Mouse (Mus musculus) intestine, postnatal 0 days (tissue): ENCODE measurements around the gene Cxcr1. TPM values are rescaled to one million over a fixed set of nuclear protein-coding genes. Genes with fewer than 3 reads are reported as not detected.

Experiments used
- ATAC-seq: fragments of 200-750 bp; cut with Nextera tagmentation; 2 replicates; pipeline ENCODE4 v1.8.0; 2017; ENCODE audit warnings: mild to moderate bottlenecking, moderate TSS enrichment, moderate library complexity
- H3K27ac ChIP-seq: fragments of 300-500 bp; sonication (generic); 2 replicates; pipeline ENCODE4 v1.5.1; 2014; ENCODE audit warnings: mild to moderate bottlenecking, low read depth, low read length, moderate library complexity
- H3K27me3 ChIP-seq: fragments of 300-500 bp; sonication (generic); replicated peaks from 2 replicates; pipeline ENCODE4 v1.6.1; 2014; ENCODE audit warnings: low read length, mixed read lengths; ENCODE audit not compliant: control insufficient read depth, insufficient read depth
- H3K36me3 ChIP-seq: fragments of 300-500 bp; sonication (generic); 2 replicates; pipeline ENCODE4 v1.6.1; 2014; ENCODE audit warnings: mild to moderate bottlenecking, moderate library complexity; ENCODE audit not compliant: control insufficient read depth, insufficient read depth
- H3K4me1 ChIP-seq: fragments of 300-500 bp; sonication (generic); replicated peaks from 2 replicates; pipeline ENCODE4 v1.6.1; 2014; ENCODE audit warnings: antibody characterized with exemption, low read length, mixed read lengths; ENCODE audit not compliant: control insufficient read depth, insufficient read depth
- H3K4me2 ChIP-seq: fragments of 300-500 bp; sonication (generic); replicated peaks from 2 replicates; pipeline ENCODE4 v1.6.1; 2014; ENCODE audit warnings: low read depth, mild to moderate bottlenecking, moderate library complexity
- H3K4me3 ChIP-seq: fragments of 300-500 bp; sonication (generic); 2 replicates; pipeline ENCODE4 v1.5.1; 2014; ENCODE audit warnings: low read depth, low read length
- H3K9ac ChIP-seq: fragments of 300-500 bp; sonication (generic); 2 replicates; pipeline ENCODE4 v1.6.1; 2014; ENCODE audit warnings: mild to moderate bottlenecking, low read depth, low read length
- H3K9me3 ChIP-seq: fragments of 300-500 bp; sonication (generic); 2 replicates; pipeline ENCODE4 v1.6.1; 2016; ENCODE audit warnings: mixed run types; ENCODE audit not compliant: control insufficient read depth
- CTCF ChIP-seq: sonication (generic); IDR thresholded peaks from 2 replicates; pipeline ENCODE4 v1.5.1; 2016; ENCODE audit warnings: low read depth, mild to moderate bottlenecking, control low read depth, antibody characterized with exemption, moderate library complexity
- WGBS: fragments of 180-500 bp; shearing (Covaris S2); extraction: QIAGEN DNeasy Blood & Tissue Kit; methylation state at CpG from one replicate; pipeline ENCODE4 v1.1.7; 2014; 5-methylcytosine and 5-hydroxymethylcytosine counted together
- polyA plus RNA-seq: library from polyadenylated mRNA; unstranded; fragments of >200 nt; fragmentation: Nextera tagmentation; extraction: Ambion mirVana; gene quantifications from 2 replicates; pipeline ENCODE4 v1.2.1, GENCODE M21; 2015

Gene Cxcr1
- polyA plus RNA-seq, 1 experiment from 2014 or later, result not detected

- H3K4me1 ChIP-seq, result no peaks in the 10 kb centered on the region
- H3K4me2 ChIP-seq, result no peak overlapping the region
- no peaks in the 10 kb centered on the region for H3K36me3 ChIP-seq
- no peaks in the 10 kb centered on the region for H3K9me3 ChIP-seq
- H3K4me3 ChIP-seq, result no peak overlapping the region
- ATAC-seq, result no peak
- 85% methylated on average over 7 of the region's 7 CpGs for WGBS
- no peak overlapping the region for H3K27ac ChIP-seq
- TF ChIP-seq CTCF, result no peak
- no peaks in the 10 kb centered on the region for H3K27me3 ChIP-seq
- H3K9ac ChIP-seq, result no peak overlapping the region
Observed at GRCm38 (mm10) chr1:74219922-74220321, 25.5 kb upstream of the Cxcr1 start.

- Histone ChIP-seq H3K4me2 (no peak overlapping the region), H3K27me3 (no peaks in the 10 kb centered on the region), H3K9me3 (no peaks in the 10 kb centered on the region), H3K4me1 (no peaks in the 10 kb centered on the region), H3K36me3 (no peaks in the 10 kb centered on the region), H3K9ac (no peak overlapping the region), H3K4me3 (no peak overlapping the region), H3K27ac (no peak overlapping the region)
- no peak for TF ChIP-seq CTCF
- WGBS, result 79% methylated on average over 8 of the region's 8 CpGs
- ATAC-seq, result no peak
Observed at GRCm38 (mm10) chr1:74208941-74209340, 14.5 kb upstream of the Cxcr1 start.

GRCm38 (mm10) chr1:74207906-74208305 is 13.5 kb upstream of the Cxcr1 start:
- 56% methylated on average over 9 of the region's 9 CpGs for whole genome bisulfite sequencing
- H3K27ac ChIP-seq, result no peak overlapping the region
- H3K4me3 ChIP-seq, result no peak overlapping the region
- H3K27me3 ChIP-seq, result no peaks in the 10 kb centered on the region
- ATAC-seq, result no peak
- H3K36me3 ChIP-seq, result no peaks in the 10 kb centered on the region
- H3K4me1 ChIP-seq, result no peaks in the 10 kb centered on the region
- H3K4me2 ChIP-seq, result no peak overlapping the region
- no peaks in the 10 kb centered on the region for H3K9me3 ChIP-seq
- no peak overlapping the region for H3K9ac ChIP-seq
- no peak for TF ChIP-seq CTCF

- no peaks in the 10 kb centered on the region for H3K9me3 ChIP-seq
- H3K4me1 ChIP-seq, result no peaks in the 10 kb centered on the region
Observed at GRCm38 (mm10) chr1:74206642-74207041, 12.2 kb upstream of the Cxcr1 start.

GRCm38 (mm10) chr1:74205881-74206280 is 11.4 kb upstream of the Cxcr1 start:
- peak; percentile 90 for TF ChIP-seq CTCF
- 47% methylated on average over 7 of the region's 7 CpGs for WGBS
- H3K4me2 ChIP-seq, result no peak overlapping the region
- H3K9ac ChIP-seq, result no peak overlapping the region
- no peak overlapping the region for H3K4me3 ChIP-seq
- no peaks in the 10 kb centered on the region for H3K36me3 ChIP-seq
- no peak overlapping the region for H3K27ac ChIP-seq
- no peaks in the 10 kb centered on the region for H3K9me3 ChIP-seq
- ATAC-seq, result no peak
- no peaks in the 10 kb centered on the region for H3K27me3 ChIP-seq
- peaks cover 3% of the 10 kb centered on the region; the same call in 1 of the 2 replicates for H3K4me1 ChIP-seq

More at GRCm38 (mm10) chr1:74206642-74207041, 12.2 kb upstream of the Cxcr1 start:
- H3K9ac ChIP-seq, result no peak overlapping the region
- H3K27ac ChIP-seq, result no peak overlapping the region
- H3K4me2 ChIP-seq, result no peak overlapping the region
- WGBS, result 75% methylated on average over 8 of the region's 8 CpGs
- no peaks in the 10 kb centered on the region for H3K27me3 ChIP-seq
- no peaks in the 10 kb centered on the region for H3K36me3 ChIP-seq
- no peak overlapping the region for H3K4me3 ChIP-seq
- no peak for ATAC-seq
- no peak for TF ChIP-seq CTCF

GRCm38 (mm10) chr1:74203457-74203856 is 9.0 kb upstream of the Cxcr1 start:
- 0 out of 2 replicates have a peak, but pooled peaks have one; percentile 9 for TF ChIP-seq CTCF
- H3K9me3 ChIP-seq, result no peaks in the 10 kb centered on the region
- H3K9ac ChIP-seq, result no peak overlapping the region
- WGBS, result 61% methylated on average over 5 of the region's 5 CpGs
- H3K27ac ChIP-seq, result no peak overlapping the region
- H3K4me2 ChIP-seq, result no peak overlapping the region
- peaks cover 3% of the 10 kb centered on the region; the same call in 1 of the 2 replicates for H3K4me1 ChIP-seq
- H3K36me3 ChIP-seq, result no peaks in the 10 kb centered on the region
- no peaks in the 10 kb centered on the region for H3K27me3 ChIP-seq
- no peak overlapping the region for H3K4me3 ChIP-seq
- ATAC-seq, result no peak
